ENCODE assay signal across 8 mouse cellular contexts in genomic region chr5:101764554-101765347, GRCm38 (mm10). TPM values are rescaled to one million over a fixed set of nuclear protein-coding genes. Genes with fewer than 3 reads are reported as not detected.
A peak's percentile ranks its signal among the peaks of the same experiment; 100 is the strongest.
DNase-seq lines count a peak whose midpoint lies in the region; ATAC-seq and TF ChIP-seq lines count a peak whose summit lies in the region.

TSS of gene Cds1 (plus strand) at chr5:101765130.

- DNase-seq in embryonic facial prominence, embryonic 11.5 days (ENCODE audit: low spot score), result peak; percentile 78
- DNase-seq in heart, adult 18-20 months, result peak; percentile 80 to 83
- DNase-seq in kidney, adult 2 months, result peak; percentile 91
- DNase-seq in spleen, adult 18-20 months, result peak; percentile 41 to 63
- no peak for DNase-seq in adipocyte (ENCODE audit: low spot score)

- H3K4me3 ChIP-seq in bone marrow macrophage, adult 2 months (ENCODE audit: insufficient read depth, low read length), result peak within 1 kb of the TSS; percentile 92
- H3K4me3 ChIP-seq in embryonic facial prominence, embryonic 11.5 days (ENCODE audit: low read depth, low read length), result peak within 1 kb of the TSS; percentile 72
- peak within 1 kb of the TSS; percentile 51 for H3K4me3 ChIP-seq in kidney, adult 2 months (ENCODE audit: insufficient read depth, low read depth, low read length)
- peak within 1 kb of the TSS; percentile 72 for H3K4me3 ChIP-seq in limb, embryonic 12.5 days (replicated peaks)
- H3K4me3 ChIP-seq in midbrain, embryonic 13.5 days (replicated peaks), result peak within 1 kb of the TSS; percentile 73

- peaks cover 23% of the 10 kb centered on the region for H3K27me3 ChIP-seq in embryonic facial prominence, embryonic 11.5 days (ENCODE audit: control insufficient read depth, insufficient read depth, low read length)
- no peaks in the 10 kb centered on the region for H3K27me3 ChIP-seq in kidney, adult 2 months (replicated peaks; ENCODE audit: control insufficient read depth, insufficient read depth, low read length)
- peaks cover 76% of the 10 kb centered on the region for H3K27me3 ChIP-seq in limb, embryonic 12.5 days
- peaks cover 84% of the 10 kb centered on the region for H3K27me3 ChIP-seq in midbrain, embryonic 13.5 days

- peak within 1 kb of the TSS; percentile 26; the same call in 1 of the 2 replicates for H3K27ac ChIP-seq in bone marrow macrophage, adult 2 months (ENCODE audit: insufficient read depth, low read depth, low read length)
- H3K27ac ChIP-seq in embryonic facial prominence, embryonic 11.5 days (replicated peaks; ENCODE audit: low read depth, low read length), result no peak within 1 kb of the TSS
- peak within 1 kb of the TSS; percentile 80 for H3K27ac ChIP-seq in kidney, adult 2 months (ENCODE audit: insufficient read depth, low read depth, low read length)
- H3K27ac ChIP-seq in limb, embryonic 12.5 days, result no peak within 1 kb of the TSS
- no peak within 1 kb of the TSS for H3K27ac ChIP-seq in midbrain, embryonic 13.5 days

- peak; percentile 73 for ATAC-seq in embryonic facial prominence, embryonic 11.5 days (replicated peaks; ENCODE audit: insufficient number of reproducible peaks, low FRiP score, low TSS enrichment, low read depth)
- ATAC-seq in limb, embryonic 12.5 days (ENCODE audit: insufficient number of reproducible peaks, insufficient read depth, low FRiP score, low TSS enrichment, low read depth), result peak; percentile 80
- peak; percentile 90 for ATAC-seq in midbrain, embryonic 13.5 days

- H3K4me1 ChIP-seq in bone marrow macrophage, adult 2 months (ENCODE audit: control insufficient read depth, insufficient read depth, low read length), result peaks cover 16% of the 10 kb centered on the region
- H3K4me1 ChIP-seq in embryonic facial prominence, embryonic 11.5 days (ENCODE audit: control insufficient read depth, insufficient read depth, low read length), result no peaks in the 10 kb centered on the region
- H3K4me1 ChIP-seq in kidney, adult 2 months (ENCODE audit: control insufficient read depth, insufficient read depth, low read length), result 0 out of 2 replicates have a peak, but pooled peaks cover 8% of the 10 kb centered on the region
- H3K4me1 ChIP-seq in limb, embryonic 12.5 days (replicated peaks), result peaks cover 9% of the 10 kb centered on the region
- peaks cover 10% of the 10 kb centered on the region for H3K4me1 ChIP-seq in midbrain, embryonic 13.5 days (replicated peaks)

- peak within 1 kb of the TSS; percentile 100 for H3K4me2 ChIP-seq in embryonic facial prominence, embryonic 11.5 days (ENCODE audit: low read depth, low read length)
- peak within 1 kb of the TSS; percentile 100 for H3K4me2 ChIP-seq in limb, embryonic 12.5 days
- H3K4me2 ChIP-seq in midbrain, embryonic 13.5 days (replicated peaks), result peak within 1 kb of the TSS; percentile 99

- no peak for TF ChIP-seq POLR2A in bone marrow macrophage, adult 2 months (IDR thresholded peaks at IDR 0.05; ENCODE audit: borderline replicate concordance, low read depth, low read length)
- no peak for TF ChIP-seq POLR2A in kidney, adult 2 months (IDR thresholded peaks at IDR 0.05; ENCODE audit: low read depth, low read length)

- no peak for TF ChIP-seq CTCF in bone marrow macrophage, adult 2 months (IDR thresholded peaks at IDR 0.05; ENCODE audit: low read depth, low read length)
- TF ChIP-seq CTCF in kidney, adult 2 months (conservative IDR thresholded peaks at IDR 0.05; ENCODE audit: insufficient read depth, insufficient read length, low read depth, low read length), result no peak

- H3K36me3 ChIP-seq in embryonic facial prominence, embryonic 11.5 days (replicated peaks; ENCODE audit: control insufficient read depth, insufficient read depth, low read depth, low read length), result no peaks in the 10 kb centered on the region
- H3K36me3 ChIP-seq in kidney, adult 2 months (ENCODE audit: control insufficient read depth, insufficient read depth, low read length), result no peaks in the 10 kb centered on the region
- no peaks in the 10 kb centered on the region for H3K36me3 ChIP-seq in limb, embryonic 12.5 days
- no peaks in the 10 kb centered on the region for H3K36me3 ChIP-seq in midbrain, embryonic 13.5 days

- peak within 1 kb of the TSS; percentile 57 for H3K9ac ChIP-seq in embryonic facial prominence, embryonic 11.5 days (replicated peaks; ENCODE audit: low read length)
- H3K9ac ChIP-seq in limb, embryonic 12.5 days (replicated peaks), result peak within 1 kb of the TSS; percentile 67
- peak within 1 kb of the TSS; percentile 73 for H3K9ac ChIP-seq in midbrain, embryonic 13.5 days (replicated peaks)

- WGBS in embryonic facial prominence, embryonic 11.5 days, result 0% methylated on average over 73 of the region's 91 CpGs
- 1% methylated on average over 86 of the region's 91 CpGs for WGBS in kidney, adult 2 months
- 1% methylated on average over 89 of the region's 91 CpGs for WGBS in limb, embryonic 12.5 days
- under 1% methylated on average over 89 of the region's 91 CpGs for WGBS in midbrain, embryonic 13.5 days

- no peaks in the 10 kb centered on the region for H3K9me3 ChIP-seq in embryonic facial prominence, embryonic 11.5 days (replicated peaks; ENCODE audit: control insufficient read depth, low read length)
- H3K9me3 ChIP-seq in limb, embryonic 12.5 days, result no peaks in the 10 kb centered on the region
- no peaks in the 10 kb centered on the region for H3K9me3 ChIP-seq in midbrain, embryonic 13.5 days

RNA-seq across cellular contexts. Expression of gene Cds1, which starts in this region (rescaled TPM):
- 13.6 and 14.4 TPM in 2 replicates for polyA plus RNA-seq in bone marrow macrophage, adult 2 months (2012; ENCODE audit: insufficient read depth, insufficient read length, missing spikeins)
- polyA plus RNA-seq in embryonic facial prominence, embryonic 11.5 days (2014; fragmentation: Nextera tagmentation; extraction: Ambion mirVana), result 1.4 and 1.5 TPM in 2 replicates
- 10 to 100 TPM; 27.3 to 32.3 TPM for total RNA-seq in heart, adult 18-20 months (2021)
- polyA plus RNA-seq in kidney, adult 2 months (2012; rRNA removed), result 35.5 and 37.3 TPM in 2 replicates
- polyA plus RNA-seq in limb, embryonic 12.5 days (2016; fragmentation: Nextera tagmentation; extraction: Ambion mirVana), result 0.92 and 1.6 TPM in 2 replicates
- 3.0 and 3.7 TPM in 2 replicates for polyA plus RNA-seq in midbrain, embryonic 13.5 days (2015; fragmentation: Nextera tagmentation; extraction: Ambion mirVana)

Comparison
In these comparisons a context has a peak if more than half of its experiments do, and no peak if none do; other contexts are left out.
1. H3K27ac ChIP-seq: peak in bone marrow macrophage, adult 2 months (single experiment) and kidney, adult 2 months (single experiment); none in embryonic facial prominence, embryonic 11.5 days (single experiment), limb, embryonic 12.5 days (single experiment) and midbrain, embryonic 13.5 days (single experiment).
2. Peak in every context shown above with its lines, with median percentiles within 50 percentile points of each other: H3K4me3 ChIP-seq, ATAC-seq, H3K4me2 ChIP-seq and H3K9ac ChIP-seq.